ENCODE assay signal across 18 mouse cellular contexts in the genomic region with DNA sequence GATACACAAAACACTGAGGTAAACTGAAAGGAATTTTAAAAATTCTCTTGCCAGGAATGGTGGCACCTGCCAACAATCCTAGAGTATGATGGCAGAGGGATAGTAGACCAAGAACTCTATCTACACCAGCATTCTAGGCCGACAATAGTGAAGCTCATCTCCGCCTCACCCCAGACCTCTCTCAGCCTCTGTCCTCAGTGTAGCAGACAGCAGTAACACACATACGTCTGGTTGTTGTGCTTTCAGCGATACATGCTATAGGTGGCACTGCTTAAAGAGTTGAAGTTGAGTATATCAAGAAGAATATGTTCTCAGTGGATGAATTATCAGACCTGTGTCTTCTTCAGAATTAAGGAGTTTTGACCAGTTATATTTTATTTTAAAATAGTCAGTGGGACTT.
DNase-seq lines count a peak whose midpoint lies in the region; ATAC-seq lines count a peak whose summit lies in the region.
"Had no signal": no experiment of that assay in that cellular context is flagged by ENCODE, and none has a peak within 500 bp of the region (broad histone marks: within the 10 kb centered on the region; RNA-seq: fewer than 3 reads in every experiment).

No protein-coding gene starts in this region.

- no peak overlapping the region for H3K4me3 ChIP-seq in hindbrain, embryonic 11.5 days (ENCODE audit: low read depth, low read length)
- no peak overlapping the region for H3K4me3 ChIP-seq in hindbrain, embryonic 13.5 days
- H3K4me3 ChIP-seq in neural tube, embryonic 14.5 days (ENCODE audit: low read depth, low read length) = no peak overlapping the region
- H3K4me3 ChIP-seq in midbrain, embryonic 16.5 days (ENCODE audit: low read depth, low read length) = no peak overlapping the region
- no peak overlapping the region for H3K4me3 ChIP-seq in liver, embryonic 11.5 days (ENCODE audit: low read depth, low read length)
- H3K4me3 ChIP-seq: embryonic facial prominence, embryonic 12.5 days; gastrocnemius, adult 2 months; heart, embryonic 15.5 days; left cerebral cortex, adult 2 months; lung, embryonic 15.5 days; myocyte had no signal

- no peaks in the 10 kb centered on the region for H3K4me1 ChIP-seq in hindbrain, embryonic 11.5 days (replicated peaks; ENCODE audit: control insufficient read depth, insufficient read depth, low read length)
- peaks cover 3% of the 10 kb centered on the region; the same call in 1 of the 2 replicates for H3K4me1 ChIP-seq in hindbrain, embryonic 13.5 days (replicated peaks)
- no peaks in the 10 kb centered on the region for H3K4me1 ChIP-seq in neural tube, embryonic 14.5 days (ENCODE audit: control insufficient read depth, insufficient read depth, low read length)
- peaks cover 4% of the 10 kb centered on the region; the same call in 1 of the 2 replicates for H3K4me1 ChIP-seq in midbrain, embryonic 16.5 days (ENCODE audit: control insufficient read depth, insufficient read depth, low read length)
- no peaks in the 10 kb centered on the region for H3K4me1 ChIP-seq in liver, embryonic 11.5 days (replicated peaks; ENCODE audit: control insufficient read depth, insufficient read depth, low read length)
- H3K4me1 ChIP-seq: embryonic facial prominence, embryonic 12.5 days; heart, embryonic 15.5 days; lung, embryonic 15.5 days had no signal

- H3K4me2 ChIP-seq in hindbrain, embryonic 11.5 days (replicated peaks; ENCODE audit: low read depth, low read length) = no peak overlapping the region
- H3K4me2 ChIP-seq in hindbrain, embryonic 13.5 days = no peak overlapping the region
- H3K4me2 ChIP-seq in neural tube, embryonic 14.5 days (ENCODE audit: low read depth, low read length) = no peak overlapping the region
- H3K4me2 ChIP-seq in midbrain, embryonic 16.5 days (ENCODE audit: low read length) = no peak overlapping the region
- no peak overlapping the region for H3K4me2 ChIP-seq in liver, embryonic 11.5 days
- H3K4me2 ChIP-seq: embryonic facial prominence, embryonic 12.5 days; heart, embryonic 15.5 days; lung, embryonic 15.5 days had no signal

- ATAC-seq in hindbrain, embryonic 11.5 days (ENCODE audit: low FRiP score) = peak; percentile 59; the same call in 1 of the 2 replicates
- no peak for ATAC-seq in hindbrain, embryonic 13.5 days (ENCODE audit: low FRiP score)
- peak; percentile 57; the same call in 1 of the 2 replicates for ATAC-seq in neural tube, embryonic 14.5 days (ENCODE audit: low read depth)
- peak; percentile 70 for ATAC-seq in midbrain, embryonic 16.5 days
- ATAC-seq in liver, embryonic 11.5 days (replicated peaks; ENCODE audit: low FRiP score) = no peak

- DNase-seq in hindbrain, embryonic 11.5 days (ENCODE audit: low spot score) = no peak
- no peak for DNase-seq in neural tube, embryonic 10.5 days (ENCODE audit: extremely low spot score, low spot score)
- no peak for DNase-seq in frontal cortex, postnatal 10 days (ENCODE audit: low spot score in 2 of 2)
- DNase-seq in liver, embryonic 11.5 days (ENCODE audit: low spot score) = no peak

- no peaks in the 10 kb centered on the region for H3K27me3 ChIP-seq in hindbrain, embryonic 11.5 days (ENCODE audit: control insufficient read depth, insufficient read depth, low read length)
- H3K27me3 ChIP-seq in hindbrain, embryonic 13.5 days = no peaks in the 10 kb centered on the region
- H3K27me3 ChIP-seq in neural tube, embryonic 14.5 days (ENCODE audit: control insufficient read depth, insufficient read depth, low read length) = no peaks in the 10 kb centered on the region
- H3K27me3 ChIP-seq in midbrain, embryonic 16.5 days (ENCODE audit: control insufficient read depth, insufficient read depth, low read depth, low read length) = no peaks in the 10 kb centered on the region
- H3K27me3 ChIP-seq in liver, embryonic 11.5 days (replicated peaks; ENCODE audit: control insufficient read depth, insufficient read depth, low read length) = no peaks in the 10 kb centered on the region
- H3K27me3 ChIP-seq: CH12.LX; embryonic facial prominence, embryonic 12.5 days; heart, embryonic 15.5 days; lung, embryonic 15.5 days; Patski had no signal

- no peaks in the 10 kb centered on the region for H3K36me3 ChIP-seq in hindbrain, embryonic 11.5 days (ENCODE audit: control insufficient read depth, insufficient read depth, low read length)
- peaks cover 16% of the 10 kb centered on the region for H3K36me3 ChIP-seq in hindbrain, embryonic 13.5 days
- 0 out of 2 replicates have a peak, but pooled peaks cover 5% of the 10 kb centered on the region for H3K36me3 ChIP-seq in neural tube, embryonic 14.5 days (ENCODE audit: control insufficient read depth, insufficient read depth, low read length)
- H3K36me3 ChIP-seq in midbrain, embryonic 16.5 days (ENCODE audit: control insufficient read depth, insufficient read depth, low read length) = no peaks in the 10 kb centered on the region; the same call in 1 of the 2 replicates
- H3K36me3 ChIP-seq in liver, embryonic 11.5 days (ENCODE audit: control insufficient read depth, insufficient read depth, low read length) = no peaks in the 10 kb centered on the region
- H3K36me3 ChIP-seq: embryonic facial prominence, embryonic 12.5 days had no signal

- no peaks in the 10 kb centered on the region for H3K9me3 ChIP-seq in hindbrain, embryonic 11.5 days (ENCODE audit: control insufficient read depth, low read length)
- no peaks in the 10 kb centered on the region for H3K9me3 ChIP-seq in hindbrain, embryonic 13.5 days
- H3K9me3 ChIP-seq in neural tube, embryonic 14.5 days (ENCODE audit: control insufficient read depth, low read length) = no peaks in the 10 kb centered on the region
- no peaks in the 10 kb centered on the region for H3K9me3 ChIP-seq in midbrain, embryonic 16.5 days (replicated peaks; ENCODE audit: control insufficient read depth, low read length, poor library complexity, severe bottlenecking)
- no peaks in the 10 kb centered on the region for H3K9me3 ChIP-seq in liver, embryonic 11.5 days (ENCODE audit: control insufficient read depth, low read length)
- H3K9me3 ChIP-seq: embryonic facial prominence, embryonic 12.5 days; G1E; heart, embryonic 15.5 days; lung, embryonic 15.5 days had no signal

- H3K27ac ChIP-seq in hindbrain, embryonic 11.5 days (ENCODE audit: low read depth, low read length) = no peak overlapping the region
- no peak overlapping the region for H3K27ac ChIP-seq in hindbrain, embryonic 13.5 days
- no peak overlapping the region for H3K27ac ChIP-seq in neural tube, embryonic 14.5 days (ENCODE audit: low read depth, low read length)
- no peak overlapping the region for H3K27ac ChIP-seq in midbrain, embryonic 16.5 days (ENCODE audit: low read length)
- H3K27ac ChIP-seq in liver, embryonic 11.5 days (ENCODE audit: low read depth, low read length) = no peak overlapping the region
- H3K27ac ChIP-seq: embryonic facial prominence, embryonic 12.5 days; gastrocnemius, adult 2 months; heart, embryonic 15.5 days; kidney, postnatal 0 days; liver, embryonic 14.5 days; lung, embryonic 15.5 days had no signal

- WGBS in hindbrain, embryonic 11.5 days = 84% methylated on average over 4 of the region's 4 CpGs
- WGBS in hindbrain, embryonic 13.5 days = 86% methylated on average over 4 of the region's 4 CpGs
- 84% methylated on average over 4 of the region's 4 CpGs for WGBS in neural tube, embryonic 14.5 days
- 76% methylated on average over 4 of the region's 4 CpGs for WGBS in midbrain, embryonic 16.5 days
- 85% methylated on average over 4 of the region's 4 CpGs for WGBS in liver, embryonic 11.5 days

- no peak overlapping the region for H3K9ac ChIP-seq in hindbrain, embryonic 11.5 days (ENCODE audit: low read depth, low read length)
- H3K9ac ChIP-seq in hindbrain, embryonic 13.5 days = no peak overlapping the region
- no peak overlapping the region for H3K9ac ChIP-seq in neural tube, embryonic 14.5 days (replicated peaks; ENCODE audit: low read depth, low read length)
- H3K9ac ChIP-seq in midbrain, embryonic 16.5 days (ENCODE audit: low read depth, low read length) = no peak overlapping the region
- no peak overlapping the region for H3K9ac ChIP-seq in liver, embryonic 11.5 days (ENCODE audit: low read depth, low read length)
- H3K9ac ChIP-seq: embryonic facial prominence, embryonic 12.5 days; heart, embryonic 15.5 days; liver, embryonic 14.5 days; lung, embryonic 15.5 days had no signal

Comparison
In these comparisons a context has a peak if more than half of its experiments do, and no peak if none do; other contexts are left out.
1. ATAC-seq: peak in hindbrain, embryonic 11.5 days (single experiment), neural tube, embryonic 14.5 days (single experiment) and midbrain, embryonic 16.5 days (single experiment); none in hindbrain, embryonic 13.5 days (single experiment) and liver, embryonic 11.5 days (single experiment).